Mouse (Mus musculus) C2C12 (cell line): ENCODE data around the gene Med26.

Experiments used
- CEBPB ChIP-seq: IDR thresholded peaks from one replicate; pipeline ENCODE4 v1.6.1; 2011; ENCODE audit warnings: low read depth, mild to moderate bottlenecking, control low read depth, moderate library complexity
- CTCF ChIP-seq: IDR thresholded peaks from one replicate; pipeline ENCODE4 v1.5.1; 2011; ENCODE audit not compliant: control insufficient read depth, insufficient read depth, insufficient read length
- FOSL1 ChIP-seq: IDR thresholded peaks from one replicate; pipeline ENCODE4 v1.8.0; 2011; ENCODE audit warnings: mild to moderate bottlenecking, low read length; ENCODE audit not compliant: poor library complexity, insufficient read depth, severe bottlenecking
- MAX ChIP-seq: IDR thresholded peaks from one replicate; pipeline ENCODE4 v1.6.1; 2011; ENCODE audit warnings: mild to moderate bottlenecking, control low read depth
- MYOD1 ChIP-seq: IDR thresholded peaks from one replicate; pipeline ENCODE4 v1.6.1; 2011; ENCODE audit warnings: low read depth; ENCODE audit not compliant: control insufficient read depth, insufficient read length
- MYOG ChIP-seq: IDR thresholded peaks from one replicate; pipeline ENCODE4 v1.6.1; 2011; ENCODE audit not compliant: control insufficient read depth, insufficient read length; ENCODE audit errors: extremely low read depth
- USF1 ChIP-seq: IDR thresholded peaks from one replicate; pipeline ENCODE4 v1.6.1; 2011; ENCODE audit warnings: low read depth, mild to moderate bottlenecking, control low read depth, moderate library complexity

GRCm38 (mm10) chr8:72453904-72454303 is 94.2 kb downstream of the Med26 start:
- TF ChIP-seq MAX, result no peak
- no peak for TF ChIP-seq CTCF
- TF ChIP-seq USF1, result no peak
- TF ChIP-seq MYOG, result no peak
- no peak for TF ChIP-seq MYOD1
- no peak for TF ChIP-seq CEBPB
- no peak for TF ChIP-seq FOSL1
